Mouse (Mus musculus) monocyte, adult 2 months (primary cell): ENCODE data around the gene N4bp2l1.
A peak's percentile ranks its signal among the peaks of the same experiment; 100 is the strongest.

Source experiments
- DNase-seq, 2 experiments: peaks; one replicate each; pipeline ENCODE4 v3.0.0; 2022; ENCODE audit warnings: low spot score in 2 of 2, low read depth in 1 of 2

N4bp2l1 gene

DNA sequence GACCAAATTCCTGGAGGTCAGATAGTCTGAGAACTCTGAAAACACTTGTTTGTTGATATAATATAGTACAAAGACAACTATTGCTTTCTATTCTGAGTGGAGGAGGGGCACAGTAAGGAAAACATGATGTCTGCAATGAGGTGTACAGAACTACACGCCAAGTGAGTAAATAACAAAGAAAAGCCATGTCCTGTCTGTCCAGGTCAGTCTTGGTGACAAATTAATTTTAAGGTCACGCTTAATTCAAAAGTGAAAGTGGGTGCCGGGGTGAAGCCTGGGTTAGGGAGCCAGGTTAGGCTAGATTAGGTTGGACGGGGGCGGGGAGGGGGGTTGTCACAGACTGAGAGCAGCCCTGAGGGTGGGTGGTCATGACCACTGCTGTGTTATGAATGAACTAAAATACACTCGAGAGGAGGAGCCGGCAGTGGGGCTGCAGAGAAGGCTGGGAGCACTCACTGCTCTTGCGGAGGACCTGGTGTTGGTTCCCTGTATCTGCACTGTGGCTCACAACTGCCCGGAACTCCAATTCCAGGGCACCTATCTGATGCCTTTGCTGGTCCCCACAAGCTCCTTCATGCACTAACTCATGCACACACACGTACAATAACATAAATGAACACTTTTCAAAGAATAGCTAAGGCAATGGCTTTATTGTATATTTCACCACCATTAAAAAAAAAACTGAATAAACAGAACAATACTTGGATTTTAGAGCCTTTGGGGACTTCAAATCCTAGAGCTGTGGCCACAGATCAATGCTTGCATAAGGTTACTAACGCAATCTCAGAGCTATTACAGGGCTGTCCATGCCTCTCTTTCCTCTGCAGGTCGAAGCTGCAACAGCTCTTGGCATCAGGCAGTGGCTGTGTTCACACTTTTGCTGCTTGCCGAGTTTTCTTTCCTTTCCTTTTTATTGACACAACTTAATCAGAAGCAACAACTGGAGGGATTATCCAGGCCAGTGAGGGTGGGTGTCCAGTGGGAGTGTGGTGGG, 2.6 kb upstream of the N4bp2l1 start:
- DNase-seq = no peak

DNA sequence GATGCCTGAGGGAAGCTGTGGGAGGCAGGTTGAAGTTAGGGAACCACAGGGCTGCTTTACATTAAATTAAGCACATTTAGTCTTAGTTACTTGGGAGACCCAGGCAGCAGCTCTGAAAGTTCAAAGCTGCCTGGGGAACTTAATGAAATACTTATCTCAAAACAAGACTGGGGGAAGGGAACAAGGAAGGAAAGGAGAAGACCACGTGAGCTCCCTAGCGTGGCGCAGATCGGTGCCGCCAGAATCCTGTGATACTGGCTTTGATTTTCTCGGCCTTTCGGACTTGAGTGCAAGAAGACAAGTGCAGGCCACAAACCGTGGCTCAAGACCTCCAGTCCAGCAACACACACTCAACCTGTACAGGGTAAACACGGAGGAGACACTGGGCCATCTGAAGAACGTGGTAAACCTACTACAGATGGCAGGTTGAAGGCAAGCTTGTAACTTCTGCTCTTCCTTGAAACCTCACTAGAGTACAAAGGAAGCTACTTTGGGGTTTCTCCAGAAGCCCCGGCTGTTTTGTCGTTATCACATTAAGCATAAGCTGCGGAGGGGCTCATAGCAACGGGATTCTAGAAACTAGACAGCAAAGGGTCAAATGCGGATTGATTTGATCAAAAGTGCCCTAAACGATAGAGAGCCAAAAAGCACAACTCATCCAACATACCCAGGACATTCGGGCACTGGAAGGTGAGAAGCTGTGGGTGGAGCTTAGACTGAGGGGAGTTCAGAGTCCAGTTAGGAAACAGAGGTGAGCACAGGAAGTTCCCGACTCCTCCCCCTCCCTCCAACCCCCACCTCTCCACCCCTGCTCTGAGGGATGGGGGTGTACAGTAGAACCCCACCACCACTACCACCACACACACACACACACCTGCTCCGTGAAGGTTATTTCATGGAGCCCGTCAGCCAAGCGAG, 1.5 kb upstream of the N4bp2l1 start:
- no peak for DNase-seq

DNA sequence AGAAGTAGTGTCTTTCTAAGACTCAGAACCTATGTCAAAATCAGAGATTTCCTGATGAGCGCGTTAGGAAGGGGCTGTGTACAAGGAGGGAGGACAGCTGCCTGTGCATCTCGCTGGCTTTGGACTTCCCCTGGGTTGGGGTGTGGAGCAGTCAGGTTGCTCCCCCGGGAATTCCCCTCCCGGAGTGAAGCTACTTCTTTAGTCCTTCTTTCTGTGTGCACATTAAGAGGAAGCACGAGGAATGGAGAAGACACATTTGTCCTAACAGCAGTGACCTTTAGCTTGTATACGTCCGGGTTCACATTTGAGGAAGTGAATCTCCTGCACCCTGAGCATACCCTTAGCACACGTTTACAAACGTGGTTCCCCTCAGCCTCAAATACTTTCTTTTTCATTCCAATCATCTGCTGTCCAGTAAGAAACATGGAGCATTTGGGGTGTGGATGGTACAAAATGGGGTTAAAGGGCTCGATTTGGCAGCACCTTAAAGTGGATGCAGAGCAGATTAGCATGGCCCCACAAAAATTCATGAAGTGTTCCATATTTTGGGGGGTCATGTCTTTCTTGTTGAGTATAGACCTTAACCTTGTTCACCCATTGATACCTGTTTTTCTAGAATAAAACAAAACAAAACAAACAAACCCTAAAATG, 1.5 kb downstream of the N4bp2l1 start:
- peak; percentile 57 to 79 for DNase-seq

GRCm38 (mm10) chr5:150594649-150595339, 2.2 kb downstream of the N4bp2l1 start:
- DNase-seq = no peak

GRCm38 (mm10) chr5:150593756-150594648, 3.0 kb downstream of the N4bp2l1 start:
- DNase-seq = peak in 1 of 2 experiments; percentile 63

- DNase-seq = peak in 1 of 2 experiments; percentile 15
Measured at GRCm38 (mm10) chr5:150592904-150593755, 3.9 kb downstream of the N4bp2l1 start.

DNA sequence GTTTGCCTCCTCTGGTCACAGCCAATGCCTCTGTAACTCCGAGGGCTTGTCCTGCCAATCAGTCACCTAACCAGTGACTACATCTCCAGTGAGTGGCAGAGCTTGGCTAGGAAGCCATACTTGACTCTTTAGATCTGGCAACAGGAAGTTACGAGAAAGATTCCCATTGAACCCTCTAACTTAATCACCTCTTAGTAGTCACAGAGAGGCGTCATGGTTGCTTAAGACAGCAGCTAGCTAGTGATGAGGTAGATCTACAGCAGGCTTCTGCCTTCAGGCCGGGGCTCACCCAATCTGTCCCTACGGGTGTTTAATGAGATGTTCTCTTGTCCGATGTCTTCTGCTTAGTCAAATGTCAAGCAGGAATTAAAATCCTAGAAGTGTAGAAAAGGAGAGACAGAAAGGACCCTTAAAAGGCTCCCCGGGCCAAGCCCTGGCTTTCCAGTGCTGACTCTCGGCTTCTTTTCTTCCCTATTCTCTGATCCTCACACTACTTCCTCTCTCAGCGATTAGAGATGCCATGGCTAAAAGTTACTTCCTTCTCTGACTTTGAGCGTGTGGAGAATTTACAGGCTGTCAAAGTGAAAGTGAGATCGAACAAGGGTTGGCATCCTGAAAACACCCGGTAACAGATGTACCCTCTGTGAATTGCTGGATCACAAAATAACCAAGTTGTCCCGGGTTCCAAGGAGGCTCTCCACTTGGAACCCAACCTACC, 4.6 kb downstream of the N4bp2l1 start:
- DNase-seq = peak in 1 of 2 experiments; percentile 33

GRCm38 (mm10) chr5:150589945-150590344, 7.0 kb downstream of the N4bp2l1 start:
- no peak for DNase-seq

GRCm38 (mm10) chr5:150584337-150584729, 12.7 kb downstream of the N4bp2l1 start:
- DNase-seq = no peak

GRCm38 (mm10) chr5:150583622-150584336, 13.2 kb downstream of the N4bp2l1 start:
- DNase-seq = peak in 1 of 2 experiments; percentile 28

DNA sequence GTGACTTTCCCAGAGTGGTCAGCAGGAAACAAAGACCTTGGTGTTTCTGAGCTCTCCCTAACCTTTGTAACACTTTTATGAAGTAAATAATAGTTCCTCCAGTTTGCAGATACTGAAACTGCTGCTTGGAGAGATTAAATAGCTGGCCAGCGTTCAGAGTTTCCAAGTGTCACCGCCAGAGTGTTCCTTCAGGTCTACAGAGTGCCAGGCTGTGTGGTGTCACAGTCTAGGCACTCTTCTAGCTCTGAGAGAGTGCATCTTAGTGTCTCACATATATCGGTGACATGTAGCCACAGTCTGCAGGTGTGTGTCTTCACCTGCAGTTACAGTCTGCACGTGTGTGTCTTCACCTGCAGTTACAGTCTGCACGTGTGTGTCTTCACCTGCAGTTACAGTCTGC, 13.8 kb downstream of the N4bp2l1 start:
- DNase-seq = no peak

DNA sequence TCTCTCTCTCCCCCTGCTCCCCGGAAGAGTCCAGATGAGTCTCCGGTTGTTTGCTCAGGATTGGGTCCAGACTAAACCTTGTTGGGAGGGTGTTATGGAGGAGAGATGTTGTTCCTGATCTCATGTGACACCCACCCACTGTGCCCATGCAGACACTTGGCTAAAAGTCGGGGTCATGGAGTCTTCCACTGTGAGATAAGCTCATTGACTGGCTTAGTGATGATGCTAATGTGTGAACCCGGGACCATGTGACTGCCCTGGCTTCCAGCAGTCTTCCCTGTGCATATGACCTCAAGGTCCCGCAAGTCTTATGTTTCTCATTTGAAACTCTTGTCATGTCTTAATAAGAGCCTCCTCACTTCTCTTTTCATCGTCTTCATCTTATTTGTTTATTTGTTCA, 15.8 kb downstream of the N4bp2l1 start:
- no peak for DNase-seq

- no peak for DNase-seq
Measured at GRCm38 (mm10) chr5:150578613-150579171, 18.3 kb downstream of the N4bp2l1 start.

GRCm38 (mm10) chr5:150576832-150577231, 20.2 kb downstream of the N4bp2l1 start:
- no peak for DNase-seq

GRCm38 (mm10) chr5:150574885-150575284, 22.1 kb downstream of the N4bp2l1 start:
- DNase-seq = no peak

GRCm38 (mm10) chr5:150574403-150574802, 22.6 kb downstream of the N4bp2l1 start:
- no peak for DNase-seq
